Mouse (Mus musculus): ENCODE results near the gene Npr2. TPM values are rescaled to one million over a fixed set of nuclear protein-coding genes. Genes with fewer than 3 reads are reported as not detected.
"Not testable (repeated sequence)": the region's sequence is repeated elsewhere in the genome, so short reads cannot be mapped to it uniquely, and the experiment has no call there.

The Npr2 gene
- polyA plus RNA-seq, 1 experiment from 2014 or later, result 11.1 TPM

GRCm38 (mm10) chr4:43591961-43592360 lies 39.8 kb upstream of the Npr2 start:
- ATAC-seq (ENCODE audit: low FRiP score, low TSS enrichment), result no peak
- 74% methylated on average over 3 of the region's 3 CpGs for WGBS

DNA sequence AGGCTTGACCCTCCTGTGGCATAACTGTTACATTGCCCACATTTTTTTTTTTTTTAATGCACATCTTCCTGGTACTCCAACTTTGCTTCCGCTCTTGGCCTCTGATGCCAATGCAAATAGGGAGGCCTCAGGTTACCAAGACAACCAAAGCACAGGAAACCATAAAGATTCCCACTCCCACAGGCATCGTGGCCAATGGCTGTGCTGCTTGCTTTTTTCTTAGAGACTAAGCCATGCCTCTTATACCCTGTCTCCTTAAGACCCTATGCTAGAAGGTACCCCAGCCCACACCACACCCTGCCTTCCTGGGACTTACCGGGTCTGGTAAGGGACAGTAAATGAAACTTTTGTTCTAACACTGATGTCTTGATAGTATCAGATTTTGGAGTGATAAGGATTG lies 38.3 kb upstream of the Npr2 start:
- Histone ChIP-seq H3K36me3 (ENCODE audit: control insufficient read depth, insufficient read depth, low read length) (no peaks in the 10 kb centered on the region), H3K4me1 (ENCODE audit: control insufficient read depth, insufficient read depth, low read length) (no peaks in the 10 kb centered on the region), H3K4me3 (ENCODE audit: low read length) (no peak overlapping the region), H3K27me3 (ENCODE audit: control insufficient read depth, insufficient read depth, low read length) (no peaks in the 10 kb centered on the region), H3K4me2 (replicated peaks; ENCODE audit: low read depth, low read length) (no peak overlapping the region), H3K9me3 (ENCODE audit: control insufficient read depth, low read length) (no peaks in the 10 kb centered on the region), H3K9ac (ENCODE audit: low read depth, low read length) (no peak overlapping the region), H3K27ac (ENCODE audit: low read depth, low read length) (no peak overlapping the region)
- 38% methylated on average over 3 of the region's 3 CpGs for WGBS
- ATAC-seq (ENCODE audit: low FRiP score, low TSS enrichment), result no peak

More at GRCm38 (mm10) chr4:43591961-43592360, 39.8 kb upstream of the Npr2 start:
- Histone ChIP-seq H3K36me3 (ENCODE audit: control insufficient read depth, insufficient read depth, low read length) (no peaks in the 10 kb centered on the region), H3K4me1 (ENCODE audit: control insufficient read depth, insufficient read depth, low read length) (0 out of 2 replicates have a peak, but pooled peaks cover 3% of the 10 kb centered on the region), H3K9me3 (ENCODE audit: control insufficient read depth, low read length) (no peaks in the 10 kb centered on the region), H3K27ac (ENCODE audit: low read depth, low read length) (no peak overlapping the region), H3K9ac (ENCODE audit: low read depth, low read length) (no peak overlapping the region), H3K4me3 (ENCODE audit: low read length) (no peak overlapping the region), H3K27me3 (ENCODE audit: control insufficient read depth, insufficient read depth, low read length) (no peaks in the 10 kb centered on the region), H3K4me2 (replicated peaks; ENCODE audit: low read depth, low read length) (no peak overlapping the region)

- H3K27me3 ChIP-seq (ENCODE audit: control insufficient read depth, insufficient read depth, low read length); H3K4me3 ChIP-seq (ENCODE audit: low read length); H3K36me3 ChIP-seq (ENCODE audit: control insufficient read depth, insufficient read depth, low read length); H3K4me1 ChIP-seq (ENCODE audit: control insufficient read depth, insufficient read depth, low read length); H3K9ac ChIP-seq (ENCODE audit: low read depth, low read length); H3K4me2 ChIP-seq (replicated peaks; ENCODE audit: low read depth, low read length); H3K27ac ChIP-seq (ENCODE audit: low read depth, low read length); ATAC-seq (ENCODE audit: low FRiP score, low TSS enrichment); H3K9me3 ChIP-seq (ENCODE audit: control insufficient read depth, low read length): not testable (repeated sequence)
- WGBS, result 78% methylated on average over 2 of the region's 2 CpGs
These were observed 35.1 kb upstream of the Npr2 start for GRCm38 (mm10) chr4:43596597-43596996.

DNA sequence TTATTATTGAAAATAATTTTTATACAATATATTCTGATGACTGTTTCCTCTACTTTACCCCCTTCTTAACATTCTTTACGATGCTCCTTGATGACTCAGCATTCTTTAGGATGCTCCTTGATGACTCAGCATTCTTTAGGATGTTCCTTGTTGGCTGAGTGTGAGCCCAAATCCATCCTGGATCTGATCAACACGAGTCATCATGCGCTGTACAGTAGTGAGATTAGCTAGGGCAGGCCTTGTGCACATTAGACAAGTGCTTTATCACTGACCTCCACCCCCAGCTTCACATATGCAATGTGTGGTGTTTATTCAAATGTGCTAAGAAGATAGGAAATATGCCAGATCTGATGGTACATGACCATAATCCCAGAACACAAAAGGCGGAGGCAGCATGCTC lies 33.5 kb upstream of the Npr2 start:
- H3K9ac ChIP-seq (ENCODE audit: low read depth, low read length), result no peak overlapping the region
- H3K27ac ChIP-seq (ENCODE audit: low read depth, low read length), result no peak overlapping the region
- ATAC-seq (ENCODE audit: low FRiP score, low TSS enrichment), result no peak
- H3K4me2 ChIP-seq (replicated peaks; ENCODE audit: low read depth, low read length), result no peak overlapping the region
- WGBS, result 79% methylated on average over 4 of the region's 4 CpGs
- no peaks in the 10 kb centered on the region for H3K9me3 ChIP-seq (ENCODE audit: control insufficient read depth, low read length)
- no peaks in the 10 kb centered on the region for H3K4me1 ChIP-seq (ENCODE audit: control insufficient read depth, insufficient read depth, low read length)
- no peak overlapping the region for H3K4me3 ChIP-seq (ENCODE audit: low read length)
- no peaks in the 10 kb centered on the region for H3K27me3 ChIP-seq (ENCODE audit: control insufficient read depth, insufficient read depth, low read length)
- H3K36me3 ChIP-seq (ENCODE audit: control insufficient read depth, insufficient read depth, low read length), result no peaks in the 10 kb centered on the region

DNA sequence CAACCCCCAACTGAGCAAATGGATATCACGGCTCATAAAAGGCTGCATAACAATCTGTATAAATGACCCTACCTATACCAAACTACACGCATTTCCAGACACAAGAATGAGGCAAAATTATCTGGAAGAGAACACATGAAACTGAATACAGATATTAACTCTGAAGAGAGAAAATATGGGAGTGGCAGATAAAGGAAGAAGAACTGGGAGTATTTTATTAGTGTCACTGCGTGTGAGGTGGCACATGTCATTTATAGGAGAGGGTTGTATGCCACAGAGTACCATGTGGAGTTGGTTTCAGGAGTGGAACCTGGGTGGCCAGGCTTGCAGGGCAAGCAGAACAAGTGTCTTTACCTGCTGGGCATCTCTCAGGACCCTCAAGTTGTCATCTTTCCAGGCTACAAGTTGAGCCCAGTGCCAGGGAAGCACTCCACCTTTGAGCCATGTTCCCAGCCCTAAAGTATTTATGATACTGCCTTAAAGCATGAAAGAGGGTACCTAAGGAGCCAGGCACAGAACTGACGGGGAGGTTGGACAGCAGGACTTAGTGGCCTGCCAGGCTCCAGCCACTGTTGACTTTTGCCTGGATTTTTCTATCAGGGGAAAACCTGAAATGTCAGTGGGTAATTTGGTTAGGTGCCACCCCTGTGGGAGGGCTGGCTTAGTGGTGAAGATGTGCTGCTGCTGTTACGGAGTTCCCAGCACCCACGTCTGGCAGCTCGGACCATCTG lies 32.9 kb upstream of the Npr2 start:
- ATAC-seq (ENCODE audit: low FRiP score, low TSS enrichment), result no peak
- WGBS, result 85% methylated on average over 7 of the region's 7 CpGs
- H3K27me3 ChIP-seq (ENCODE audit: control insufficient read depth, insufficient read depth, low read length), result no peaks in the 10 kb centered on the region

GRCm38 (mm10) chr4:43600195-43600934 lies 31.4 kb upstream of the Npr2 start:
- H3K27ac ChIP-seq (ENCODE audit: low read depth, low read length), result no peak overlapping the region
- no peaks in the 10 kb centered on the region for H3K4me1 ChIP-seq (ENCODE audit: control insufficient read depth, insufficient read depth, low read length)
- no peaks in the 10 kb centered on the region for H3K27me3 ChIP-seq (ENCODE audit: control insufficient read depth, insufficient read depth, low read length)
- H3K4me3 ChIP-seq (ENCODE audit: low read length), result no peak overlapping the region
- no peak overlapping the region for H3K9ac ChIP-seq (ENCODE audit: low read depth, low read length)
- ATAC-seq (ENCODE audit: low FRiP score, low TSS enrichment), result no peak
- no peaks in the 10 kb centered on the region for H3K9me3 ChIP-seq (ENCODE audit: control insufficient read depth, low read length)
- H3K4me2 ChIP-seq (replicated peaks; ENCODE audit: low read depth, low read length), result no peak overlapping the region
- no peaks in the 10 kb centered on the region for H3K36me3 ChIP-seq (ENCODE audit: control insufficient read depth, insufficient read depth, low read length)
- 85% methylated on average over 9 of the region's 9 CpGs for WGBS

More for the DNA sequence above, 32.9 kb upstream of the Npr2 start:
- Histone ChIP-seq H3K27ac (ENCODE audit: low read depth, low read length) (no peak overlapping the region), H3K4me1 (ENCODE audit: control insufficient read depth, insufficient read depth, low read length) (no peaks in the 10 kb centered on the region), H3K9me3 (ENCODE audit: control insufficient read depth, low read length) (no peaks in the 10 kb centered on the region), H3K4me2 (replicated peaks; ENCODE audit: low read depth, low read length) (no peak overlapping the region), H3K9ac (ENCODE audit: low read depth, low read length) (no peak overlapping the region), H3K4me3 (ENCODE audit: low read length) (no peak overlapping the region), H3K36me3 (ENCODE audit: control insufficient read depth, insufficient read depth, low read length) (no peaks in the 10 kb centered on the region)

GRCm38 (mm10) chr4:43604099-43604498 lies 27.6 kb upstream of the Npr2 start:
- H3K4me1 ChIP-seq (ENCODE audit: control insufficient read depth, insufficient read depth, low read length), result no peaks in the 10 kb centered on the region
- no peaks in the 10 kb centered on the region for H3K27me3 ChIP-seq (ENCODE audit: control insufficient read depth, insufficient read depth, low read length)
- ATAC-seq (ENCODE audit: low FRiP score, low TSS enrichment), result no peak
- 66% methylated on average over 3 of the region's 3 CpGs for WGBS
- no peak overlapping the region for H3K9ac ChIP-seq (ENCODE audit: low read depth, low read length)
- no peaks in the 10 kb centered on the region for H3K9me3 ChIP-seq (ENCODE audit: control insufficient read depth, low read length)
- H3K36me3 ChIP-seq (ENCODE audit: control insufficient read depth, insufficient read depth, low read length), result no peaks in the 10 kb centered on the region
- no peak overlapping the region for H3K27ac ChIP-seq (ENCODE audit: low read depth, low read length)
- H3K4me2 ChIP-seq (replicated peaks; ENCODE audit: low read depth, low read length), result no peak overlapping the region
- no peak overlapping the region for H3K4me3 ChIP-seq (ENCODE audit: low read length)

GRCm38 (mm10) chr4:43604751-43605685 lies 26.7 kb upstream of the Npr2 start:
- ATAC-seq (ENCODE audit: low FRiP score, low TSS enrichment), result no peak
- 68% methylated on average over 9 of the region's 9 CpGs for WGBS
- Histone ChIP-seq H3K9me3 (ENCODE audit: control insufficient read depth, low read length) (no peaks in the 10 kb centered on the region), H3K4me1 (ENCODE audit: control insufficient read depth, insufficient read depth, low read length) (no peaks in the 10 kb centered on the region), H3K27me3 (ENCODE audit: control insufficient read depth, insufficient read depth, low read length) (no peaks in the 10 kb centered on the region), H3K4me3 (ENCODE audit: low read length) (no peak overlapping the region), H3K9ac (ENCODE audit: low read depth, low read length) (no peak overlapping the region), H3K27ac (ENCODE audit: low read depth, low read length) (no peak overlapping the region), H3K4me2 (replicated peaks; ENCODE audit: low read depth, low read length) (no peak overlapping the region), H3K36me3 (ENCODE audit: control insufficient read depth, insufficient read depth, low read length) (no peaks in the 10 kb centered on the region)

Measured in kidney, embryonic 14.5 days (tissue).